Mouse (Mus musculus) forebrain, embryonic 10.5 days (tissue): ENCODE data around the gene Srcin1. TPM values are rescaled to one million over a fixed set of nuclear protein-coding genes. Genes with fewer than 3 reads are reported as not detected.

Source experiments
- DNase-seq: peaks from one replicate; pipeline ENCODE4 v3.0.0-alpha.2; 2017; ENCODE audit warnings: low spot score; ENCODE audit errors: extremely low spot score
- H3K27ac ChIP-seq: fragments of 300-500 bp; sonication (generic); 2 replicates; pipeline ENCODE4 v1.5.1; 2016; ENCODE audit warnings: mild to moderate bottlenecking
- H3K27me3 ChIP-seq: fragments of 300-500 bp; sonication (generic); 2 replicates; pipeline ENCODE4 v1.6.1; 2016; ENCODE audit warnings: mild to moderate bottlenecking; ENCODE audit not compliant: poor library complexity, severe bottlenecking
- H3K36me3 ChIP-seq: fragments of 300-500 bp; sonication (generic); replicated peaks from 2 replicates; pipeline ENCODE4 v1.6.1; 2016; ENCODE audit warnings: mild to moderate bottlenecking, moderate library complexity
- H3K4me1 ChIP-seq: fragments of 300-500 bp; sonication (generic); 2 replicates; pipeline ENCODE4 v1.6.1; 2016
- H3K4me3 ChIP-seq: fragments of 300-500 bp; sonication (generic); 2 replicates; pipeline ENCODE4 v1.5.1; 2016; ENCODE audit warnings: mild to moderate bottlenecking, moderate library complexity
- H3K9me3 ChIP-seq: fragments of 300-500 bp; sonication (generic); 2 replicates; pipeline ENCODE4 v1.6.1; 2016; ENCODE audit warnings: mild to moderate bottlenecking, moderate library complexity
- WGBS: fragments of 180-500 bp; shearing (Covaris S2); methylation state at CpG from one replicate; pipeline ENCODE4 v1.1.7; 2016; 5-methylcytosine and 5-hydroxymethylcytosine counted together
- polyA plus RNA-seq: library from polyadenylated mRNA; unstranded; fragments of >200 nt; fragmentation: Nextera tagmentation; extraction: Ambion mirVana; gene quantifications from 2 replicates; pipeline ENCODE4 v1.2.1, GENCODE M21; 2016

Srcin1 gene
- polyA plus RNA-seq: 0.91 and 1.1 TPM in 2 replicates

- Histone ChIP-seq H3K9me3 (no peaks in the 10 kb centered on the region), H3K27ac (peak within 1 kb of the TSS; percentile 94), H3K27me3 (peaks cover 83% of the 10 kb centered on the region), H3K4me1 (peaks cover 76% of the 10 kb centered on the region), H3K4me3 (peak within 1 kb of the TSS; percentile 73), H3K36me3 (no peaks in the 10 kb centered on the region)
- 33% methylated on average over 9 of the region's 9 CpGs for WGBS
- DNase-seq: no peak
Observed at GRCm38 (mm10) chr11:97576136-97576906, at the start of gene Srcin1. Gene Srcin1, minus strand, starts transcription at chr11:97576186.

- Histone ChIP-seq H3K27me3 (peaks cover 75% of the 10 kb centered on the region), H3K4me3 (no peak overlapping the region), H3K4me1 (peaks cover 46% of the 10 kb centered on the region), H3K27ac (no peak overlapping the region), H3K9me3 (no peaks in the 10 kb centered on the region), H3K36me3 (no peaks in the 10 kb centered on the region)
- WGBS: 75% methylated on average over 5 of the region's 5 CpGs
- DNase-seq: no peak
Observed at GRCm38 (mm10) chr11:97625551-97625950, 49.6 kb upstream of the Srcin1 start.

- Histone ChIP-seq H3K36me3 (no peaks in the 10 kb centered on the region), H3K27me3 (peaks cover 63% of the 10 kb centered on the region), H3K4me1 (peaks cover 26% of the 10 kb centered on the region), H3K9me3 (no peaks in the 10 kb centered on the region), H3K4me3 (no peak overlapping the region), H3K27ac (no peak overlapping the region)
- no peak for DNase-seq
- WGBS: 70% methylated on average over 9 of the region's 9 CpGs
Observed at GRCm38 (mm10) chr11:97623166-97623565, 47.2 kb upstream of the Srcin1 start.

- Histone ChIP-seq H3K27ac (no peak overlapping the region), H3K9me3 (no peaks in the 10 kb centered on the region), H3K27me3 (peaks cover 63% of the 10 kb centered on the region), H3K4me3 (no peak overlapping the region), H3K4me1 (peaks cover 19% of the 10 kb centered on the region), H3K36me3 (no peaks in the 10 kb centered on the region)
- peak; percentile 76 for DNase-seq
- WGBS: 2% methylated on average over 6 of the region's 6 CpGs
Observed at GRCm38 (mm10) chr11:97622440-97622839, 46.5 kb upstream of the Srcin1 start.

GRCm38 (mm10) chr11:97619391-97619795, 43.4 kb upstream of the Srcin1 start:
- Histone ChIP-seq H3K27me3 (peaks cover 51% of the 10 kb centered on the region), H3K9me3 (no peaks in the 10 kb centered on the region), H3K27ac (no peak overlapping the region), H3K36me3 (no peaks in the 10 kb centered on the region), H3K4me3 (no peak overlapping the region), H3K4me1 (0 out of 2 replicates have a peak, but pooled peaks cover 3% of the 10 kb centered on the region)
- DNase-seq: no peak
- 45% methylated on average over 5 of the region's 5 CpGs for WGBS

GRCm38 (mm10) chr11:97618368-97618767, 42.4 kb upstream of the Srcin1 start:
- peaks cover 41% of the 10 kb centered on the region for H3K27me3 ChIP-seq
- DNase-seq: no peak
- 0 out of 2 replicates have a peak, but pooled peaks cover 3% of the 10 kb centered on the region for H3K4me1 ChIP-seq
- no peak overlapping the region for H3K27ac ChIP-seq
- H3K4me3 ChIP-seq: no peak overlapping the region
- H3K9me3 ChIP-seq: no peaks in the 10 kb centered on the region
- 62% methylated on average over 11 of the region's 11 CpGs for WGBS
- H3K36me3 ChIP-seq: no peaks in the 10 kb centered on the region

GRCm38 (mm10) chr11:97615276-97615675, 39.3 kb upstream of the Srcin1 start:
- Histone ChIP-seq H3K4me3 (no peak overlapping the region), H3K27ac (no peak overlapping the region), H3K36me3 (no peaks in the 10 kb centered on the region), H3K27me3 (peaks cover 37% of the 10 kb centered on the region), H3K4me1 (0 out of 2 replicates have a peak, but pooled peaks cover 3% of the 10 kb centered on the region), H3K9me3 (no peaks in the 10 kb centered on the region)
- no peak for DNase-seq
- 72% methylated on average over 4 of the region's 4 CpGs for WGBS

GRCm38 (mm10) chr11:97611076-97611475, 35.1 kb upstream of the Srcin1 start:
- Histone ChIP-seq H3K4me1 (no peaks in the 10 kb centered on the region), H3K27me3 (peaks cover 12% of the 10 kb centered on the region), H3K27ac (0 out of 2 replicates have a peak overlapping the region, but pooled peaks have one; percentile 22), H3K9me3 (no peaks in the 10 kb centered on the region), H3K36me3 (no peaks in the 10 kb centered on the region), H3K4me3 (no peak overlapping the region)
- DNase-seq: no peak
- 80% methylated on average over 8 of the region's 8 CpGs for whole genome bisulfite sequencing

GRCm38 (mm10) chr11:97609743-97610142, 33.8 kb upstream of the Srcin1 start:
- Histone ChIP-seq H3K9me3 (no peaks in the 10 kb centered on the region), H3K4me3 (no peak overlapping the region), H3K36me3 (no peaks in the 10 kb centered on the region), H3K4me1 (no peaks in the 10 kb centered on the region), H3K27ac (no peak overlapping the region), H3K27me3 (0 out of 2 replicates have a peak, but pooled peaks cover 7% of the 10 kb centered on the region)
- no peak for DNase-seq
- 91% methylated on average over 13 of the region's 13 CpGs for WGBS

GRCm38 (mm10) chr11:97608933-97609332, 32.9 kb upstream of the Srcin1 start:
- Histone ChIP-seq H3K36me3 (no peaks in the 10 kb centered on the region), H3K27ac (no peak overlapping the region)
- WGBS: 61% methylated on average over 4 of the region's 4 CpGs

GRCm38 (mm10) chr11:97607056-97607725, 31.2 kb upstream of the Srcin1 start:
- no peaks in the 10 kb centered on the region for H3K36me3 ChIP-seq
- WGBS: 98% methylated on average over 8 of the region's 8 CpGs

More at GRCm38 (mm10) chr11:97608933-97609332, 32.9 kb upstream of the Srcin1 start:
- 0 out of 2 replicates have a peak, but pooled peaks cover 7% of the 10 kb centered on the region for H3K27me3 ChIP-seq
- H3K9me3 ChIP-seq: no peaks in the 10 kb centered on the region
- H3K4me1 ChIP-seq: no peaks in the 10 kb centered on the region
- no peak for DNase-seq
- no peak overlapping the region for H3K4me3 ChIP-seq

GRCm38 (mm10) chr11:97603891-97604290, 27.9 kb upstream of the Srcin1 start:
- peaks cover 5% of the 10 kb centered on the region; the same call in 1 of the 2 replicates for H3K9me3 ChIP-seq
- 81% methylated on average over 10 of the region's 10 CpGs for WGBS
- peaks cover 24% of the 10 kb centered on the region for H3K4me1 ChIP-seq
- H3K4me3 ChIP-seq: no peak overlapping the region
- H3K27ac ChIP-seq: no peak overlapping the region
- no peak for DNase-seq
- no peaks in the 10 kb centered on the region for H3K36me3 ChIP-seq
- 0 out of 2 replicates have a peak, but pooled peaks cover 6% of the 10 kb centered on the region for H3K27me3 ChIP-seq

More at GRCm38 (mm10) chr11:97607056-97607725, 31.2 kb upstream of the Srcin1 start:
- Histone ChIP-seq H3K4me3 (no peak overlapping the region), H3K27me3 (0 out of 2 replicates have a peak, but pooled peaks cover 13% of the 10 kb centered on the region), H3K9me3 (no peaks in the 10 kb centered on the region), H3K27ac (no peak overlapping the region), H3K4me1 (peaks cover 10% of the 10 kb centered on the region)
- DNase-seq: no peak
